Mouse (Mus musculus): ENCODE results near the gene Per3. TPM values are rescaled to one million over a fixed set of nuclear protein-coding genes. Genes with fewer than 3 reads are reported as not detected.

Gene Per3
- total and polyA plus RNA-seq, 2 experiments from 2014 or later = 3.0 to 6.9 TPM

DNA sequence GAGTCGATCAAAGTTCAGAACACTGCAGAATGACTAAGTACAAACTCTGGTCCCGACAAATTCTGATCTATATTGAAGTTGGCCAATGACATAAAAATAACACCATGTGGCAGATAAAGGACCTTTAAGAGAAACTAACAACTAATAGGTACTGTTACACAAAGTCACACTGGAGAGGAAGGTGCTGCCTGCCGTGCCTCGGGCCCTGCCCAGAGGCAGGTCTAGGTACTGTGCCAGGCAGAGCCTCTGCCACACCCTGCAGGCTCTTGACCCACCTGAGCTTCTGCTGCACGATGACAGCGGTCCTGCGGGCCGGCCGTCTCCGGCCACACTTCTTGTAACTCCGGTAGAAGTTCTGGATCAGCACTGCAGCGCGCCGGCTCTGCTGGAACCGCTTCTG, 30.4 kb upstream of the Per3 start:
- Histone ChIP-seq H3K9ac (no peak overlapping the region), H3K9me3 (ENCODE audit: low read length) (no peaks in the 10 kb centered on the region), H3K27me3 (ENCODE audit: insufficient read depth, low read length) (no peaks in the 10 kb centered on the region), H3K4me2 (ENCODE audit: low read depth) (no peak overlapping the region), H3K27ac (ENCODE audit: low read depth, low read length) (no peak overlapping the region), H3K36me3 (ENCODE audit: insufficient read depth) (peaks cover 95% of the 10 kb centered on the region), H3K4me1 (ENCODE audit: insufficient read depth) (no peaks in the 10 kb centered on the region), H3K4me3 (ENCODE audit: low read depth, low read length) (no peak overlapping the region)
- ATAC-seq (no peak), DNase-seq (no peak)
- WGBS = 93% methylated on average over 15 of the region's 15 CpGs
- no peak for TF ChIP-seq CTCF (IDR thresholded peaks at IDR 0.05; ENCODE audit: low read depth)

GRCm38 (mm10) chr4:151073108-151073744, 28.8 kb upstream of the Per3 start:
- Histone ChIP-seq H3K36me3 (ENCODE audit: insufficient read depth) (peaks cover 95% of the 10 kb centered on the region), H3K4me3 (ENCODE audit: low read depth, low read length) (no peak overlapping the region), H3K9ac (no peak overlapping the region), H3K4me2 (ENCODE audit: low read depth) (no peak overlapping the region), H3K4me1 (ENCODE audit: insufficient read depth) (no peaks in the 10 kb centered on the region), H3K27me3 (ENCODE audit: insufficient read depth, low read length) (no peaks in the 10 kb centered on the region), H3K9me3 (ENCODE audit: low read length) (no peaks in the 10 kb centered on the region), H3K27ac (ENCODE audit: low read depth, low read length) (no peak overlapping the region)
- peak; percentile 87 for DNase-seq
- ATAC-seq = peak; percentile 86
- WGBS = 52% methylated on average over 13 of the region's 13 CpGs
- TF ChIP-seq CTCF (IDR thresholded peaks at IDR 0.05; ENCODE audit: low read depth) = peak; percentile 90

DNA sequence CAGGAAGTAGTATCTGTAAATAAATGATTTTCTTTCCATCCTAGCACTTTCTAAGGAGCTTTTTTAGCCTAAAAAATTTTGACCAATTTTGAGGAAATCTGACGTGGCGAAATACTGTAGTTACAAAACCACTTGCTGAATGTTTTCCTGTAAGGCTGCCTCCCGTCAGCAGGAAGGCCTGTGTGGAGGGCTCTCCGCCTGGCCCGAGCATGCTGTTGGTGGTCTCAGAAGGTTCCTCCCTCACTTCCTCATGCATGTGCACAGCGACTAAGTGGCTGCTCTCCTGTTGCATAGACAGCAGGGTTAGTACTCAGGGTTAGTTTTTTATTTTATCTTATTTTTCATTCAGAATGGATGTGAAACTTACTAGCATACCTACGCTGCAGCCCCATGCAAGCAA, 26.5 kb upstream of the Per3 start:
- Histone ChIP-seq H3K27me3 (ENCODE audit: insufficient read depth, low read length) (no peaks in the 10 kb centered on the region), H3K4me3 (ENCODE audit: low read depth, low read length) (no peak overlapping the region), H3K9me3 (ENCODE audit: low read length) (no peaks in the 10 kb centered on the region), H3K4me1 (ENCODE audit: insufficient read depth) (no peaks in the 10 kb centered on the region), H3K27ac (ENCODE audit: low read depth, low read length) (no peak overlapping the region), H3K36me3 (ENCODE audit: insufficient read depth) (peaks cover 92% of the 10 kb centered on the region), H3K4me2 (ENCODE audit: low read depth) (no peak overlapping the region), H3K9ac (no peak overlapping the region)
- whole genome bisulfite sequencing = 92% methylated on average over 7 of the region's 7 CpGs
- ATAC-seq (no peak), DNase-seq (no peak)
- TF ChIP-seq CTCF (IDR thresholded peaks at IDR 0.05; ENCODE audit: low read depth) = no peak

DNA sequence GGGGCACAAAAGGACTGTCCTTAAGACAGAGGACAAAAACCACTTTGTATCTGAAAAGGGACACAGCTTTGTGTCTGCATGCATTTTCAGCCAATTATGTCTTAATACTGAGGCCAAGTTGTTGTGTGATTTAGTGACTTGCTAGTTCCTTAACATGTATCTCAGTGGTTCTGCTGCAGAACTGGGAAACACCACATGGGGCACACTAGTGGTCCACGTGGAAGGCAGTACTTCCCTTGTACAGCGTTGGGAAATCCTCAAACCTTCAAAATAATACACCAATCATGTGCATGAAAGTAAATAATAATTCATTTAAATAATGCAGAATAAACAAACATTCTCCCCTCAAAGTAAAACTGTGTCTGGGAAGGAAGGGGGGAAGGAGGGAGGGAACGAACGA, 24.3 kb upstream of the Per3 start:
- no peaks in the 10 kb centered on the region for H3K4me1 ChIP-seq (ENCODE audit: insufficient read depth)
- H3K27ac ChIP-seq (ENCODE audit: low read depth, low read length) = no peak overlapping the region
- H3K4me2 ChIP-seq (ENCODE audit: low read depth) = no peak overlapping the region
- peak; percentile 55 for TF ChIP-seq CTCF (IDR thresholded peaks at IDR 0.05; ENCODE audit: low read depth)
- WGBS = 65% methylated on average over 4 of the region's 4 CpGs
- no peaks in the 10 kb centered on the region for H3K9me3 ChIP-seq (ENCODE audit: low read length)
- peaks cover 76% of the 10 kb centered on the region for H3K36me3 ChIP-seq (ENCODE audit: insufficient read depth)
- no peak overlapping the region for H3K4me3 ChIP-seq (ENCODE audit: low read depth, low read length)
- H3K27me3 ChIP-seq (ENCODE audit: insufficient read depth, low read length) = no peaks in the 10 kb centered on the region
- no peak overlapping the region for H3K9ac ChIP-seq
- DNase-seq (no peak), ATAC-seq (peak; percentile 60; the same call in 1 of the 2 replicates)

DNA sequence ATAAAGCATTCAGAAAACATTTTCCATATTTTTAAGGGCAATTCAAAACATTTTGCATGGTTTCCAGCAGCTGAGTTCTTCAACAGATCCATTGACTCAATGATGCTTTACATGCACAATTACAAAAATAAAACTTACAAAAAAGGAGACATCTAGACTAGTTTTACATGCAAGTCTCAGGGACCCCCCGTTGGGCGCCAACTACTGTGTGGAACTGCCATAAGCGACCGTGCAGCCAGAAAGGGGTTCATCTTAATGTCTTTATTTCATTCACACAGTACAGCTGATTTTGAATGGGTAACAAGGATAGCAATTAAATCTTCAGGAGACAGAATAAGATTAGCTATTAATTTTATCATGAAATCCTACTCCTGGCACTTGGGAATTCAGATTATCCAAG, 15.1 kb upstream of the Per3 start:
- H3K4me2 ChIP-seq (ENCODE audit: low read depth) = no peak overlapping the region
- H3K9ac ChIP-seq = no peak overlapping the region
- no peaks in the 10 kb centered on the region for H3K9me3 ChIP-seq (ENCODE audit: low read length)
- DNase-seq (no peak), ATAC-seq (no peak)
- H3K4me1 ChIP-seq (ENCODE audit: insufficient read depth) = peaks cover 11% of the 10 kb centered on the region
- H3K27ac ChIP-seq (ENCODE audit: low read depth, low read length) = no peak overlapping the region
- peaks cover 27% of the 10 kb centered on the region for H3K36me3 ChIP-seq (ENCODE audit: insufficient read depth)
- WGBS = 80% methylated on average over 4 of the region's 4 CpGs
- TF ChIP-seq CTCF (IDR thresholded peaks at IDR 0.05; ENCODE audit: low read depth) = no peak
- no peaks in the 10 kb centered on the region for H3K27me3 ChIP-seq (ENCODE audit: insufficient read depth, low read length)
- H3K4me3 ChIP-seq (ENCODE audit: low read depth, low read length) = no peak overlapping the region

- no peak for TF ChIP-seq CTCF (IDR thresholded peaks at IDR 0.05; ENCODE audit: low read depth)
- 0 out of 2 replicates have a peak overlapping the region, but pooled peaks have one; percentile 92 for H3K9ac ChIP-seq
- no peak overlapping the region for H3K4me3 ChIP-seq (ENCODE audit: low read depth, low read length)
These were observed 14.2 kb upstream of the Per3 start for GRCm38 (mm10) chr4:151058634-151059033.

GRCm38 (mm10) chr4:151057347-151058321, 13.2 kb upstream of the Per3 start, which contains the start of gene Vamp3:
TSS of gene Vamp3 (minus strand) at chr4:151057963.
- H3K4me3 ChIP-seq (ENCODE audit: low read depth, low read length) = peak within 1 kb of the TSS; percentile 94
- peak within 1 kb of the TSS; percentile 92 for H3K9ac ChIP-seq
- H3K27me3 ChIP-seq (ENCODE audit: insufficient read depth, low read length) = no peaks in the 10 kb centered on the region
- peaks cover 23% of the 10 kb centered on the region for H3K36me3 ChIP-seq (ENCODE audit: insufficient read depth)
- H3K4me2 ChIP-seq (ENCODE audit: low read depth) = peak within 1 kb of the TSS; percentile 68
- DNase-seq (peak; percentile 100), ATAC-seq (peak; percentile 99)
- under 1% methylated on average over 113 of the region's 114 CpGs for WGBS
- H3K9me3 ChIP-seq (ENCODE audit: low read length) = no peaks in the 10 kb centered on the region
- peak within 1 kb of the TSS; percentile 94 for H3K27ac ChIP-seq (ENCODE audit: low read depth, low read length)
- TF ChIP-seq CTCF (IDR thresholded peaks at IDR 0.05; ENCODE audit: low read depth) = no peak; the same call in 1 of the 2 replicates
- H3K4me1 ChIP-seq (ENCODE audit: insufficient read depth) = peaks cover 11% of the 10 kb centered on the region

More at GRCm38 (mm10) chr4:151058634-151059033, 14.2 kb upstream of the Per3 start:
- Histone ChIP-seq H3K4me2 (ENCODE audit: low read depth) (peak overlapping the region; percentile 68), H3K9me3 (ENCODE audit: low read length) (no peaks in the 10 kb centered on the region), H3K27me3 (ENCODE audit: insufficient read depth, low read length) (no peaks in the 10 kb centered on the region), H3K36me3 (ENCODE audit: insufficient read depth) (peaks cover 24% of the 10 kb centered on the region), H3K27ac (ENCODE audit: low read depth, low read length) (peak overlapping the region; percentile 94), H3K4me1 (ENCODE audit: insufficient read depth) (peaks cover 11% of the 10 kb centered on the region)
- WGBS = 75% methylated on average over 4 of the region's 4 CpGs
- ATAC-seq (no peak), DNase-seq (no peak)
